Mouse (Mus musculus) cerebellum, adult 2 months (tissue): ENCODE results near the gene Cyp17a1.

Experiments used
- CTCF ChIP-seq: fragments of 200-500 bp; IDR thresholded peaks from 2 replicates; pipeline ENCODE4 v1.5.1; 2011; ENCODE audit warnings: low read depth, mild to moderate bottlenecking, control low read depth, low read length, moderate library complexity, borderline replicate concordance; ENCODE audit not compliant: insufficient read depth
- POLR2A ChIP-seq: fragments of 200-500 bp; IDR thresholded peaks from 2 replicates; pipeline ENCODE4 v1.6.1; 2011; ENCODE audit warnings: low read length, control low read depth, borderline replicate concordance; ENCODE audit not compliant: insufficient read depth

DNA sequence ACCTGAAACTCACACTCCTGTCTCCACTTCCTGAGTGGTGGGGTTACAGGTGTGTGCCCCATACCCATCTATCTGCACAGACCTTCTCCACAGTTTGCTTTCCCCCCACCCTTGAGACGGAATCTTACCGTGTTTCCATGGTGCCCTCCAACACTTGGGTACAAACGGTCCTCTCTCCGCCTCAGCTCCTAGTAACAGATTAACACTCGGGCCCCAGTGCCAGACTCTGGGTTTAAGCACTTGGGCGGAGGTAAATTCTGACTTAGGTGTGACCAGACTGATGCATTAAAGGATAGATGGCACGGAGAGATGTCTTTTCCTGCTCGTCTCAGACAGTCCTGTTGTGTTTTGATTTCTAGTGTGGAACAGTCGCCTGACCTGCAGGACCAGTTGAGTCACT, 28.2 kb upstream of the Cyp17a1 start:
- no peak for TF ChIP-seq POLR2A
- TF ChIP-seq CTCF: no peak
